Comparison of ENCODE assay signal across 18 mouse cellular contexts in the genomic region with DNA sequence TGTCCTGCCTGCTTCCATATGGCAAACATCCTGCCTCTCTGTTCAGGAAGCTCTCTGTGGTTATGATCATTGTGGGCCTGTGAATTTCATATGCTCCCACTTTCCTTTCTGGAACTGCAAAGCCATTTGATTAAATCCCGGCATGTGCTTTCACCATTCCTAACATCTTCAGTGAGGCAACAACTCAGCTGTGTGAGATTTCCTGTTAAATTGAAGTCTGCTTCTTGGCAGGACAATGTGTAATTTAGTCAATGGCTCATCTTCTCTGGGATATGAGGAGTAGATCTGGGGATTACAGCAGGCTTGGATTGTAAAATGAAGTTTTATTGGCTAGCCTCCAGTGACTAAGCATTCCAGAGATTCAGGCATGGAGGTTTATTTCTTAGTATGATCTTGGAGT.
"Had no signal": no experiment of that assay in that cellular context is flagged by ENCODE, and none has a peak within 500 bp of the region (broad histone marks: within the 10 kb centered on the region; RNA-seq: fewer than 3 reads in every experiment).

No protein-coding gene starts in this region.

- ATAC-seq: intestine, embryonic 16.5 days; liver, postnatal 0 days; lung, postnatal 0 days; midbrain, embryonic 15.5 days had no signal

- H3K4me3 ChIP-seq: limb, embryonic 15.5 days; midbrain, embryonic 12.5 days; midbrain, embryonic 15.5 days; neural tube, embryonic 12.5 days; neural tube, embryonic 15.5 days had no signal

- H3K27ac ChIP-seq: limb, embryonic 15.5 days; liver, embryonic 14.5 days; macrophage; midbrain, embryonic 12.5 days; midbrain, embryonic 15.5 days; neural tube, embryonic 12.5 days; neural tube, embryonic 15.5 days; stomach, postnatal 0 days had no signal

- DNase-seq: kidney, adult 18-20 months; kidney, adult 9 months; kidney, postnatal 14 days; kidney, postnatal 4 days; left cerebral cortex, postnatal 4 days; liver, postnatal 0 days; lung, embryonic 14.5 days; thymus, postnatal 25 days had no signal

- H3K4me1 ChIP-seq: limb, embryonic 15.5 days; midbrain, embryonic 12.5 days; midbrain, embryonic 15.5 days; neural tube, embryonic 12.5 days; neural tube, embryonic 15.5 days had no signal
